Mouse (Mus musculus): ENCODE measurements at regions not wholly inside any gene's neighbourhood (a gene's known extent, or its start where the extent isn't known, plus 50 kb on each side); places are given as distances from the start of the nearest gene placed in this dataset.

- DNase-seq, result no peak
Observed at GRCm38 (mm10) chr3:60926024-60926547, 76.5 kb upstream of the P2ry1 start.

GRCm38 (mm10) chr3:60928910-60929309, 73.7 kb upstream of the P2ry1 start:
- DNase-seq, result no peak

- no peak for DNase-seq
Observed at GRCm38 (mm10) chr3:60934492-60934891, 68.1 kb upstream of the P2ry1 start.

- DNase-seq, result no peak
Observed at GRCm38 (mm10) chr3:60941451-60941850, 61.1 kb upstream of the P2ry1 start.

GRCm38 (mm10) chr3:60948897-60949296, 53.7 kb upstream of the P2ry1 start:
- no peak for DNase-seq
